Mouse (Mus musculus) T-helper 1 cell (primary cell): ENCODE data around the gene Tlr12.

Experiments
- in situ Hi-C: fragments of 300-600 bp; cut with MboI, MseI; formaldehyde crosslinking; loops from one replicate; pipeline ENCODE4 v1.15.1; 2025; ENCODE audit warnings: high pct_unique_total_duplicates

The Tlr12 gene

DNA sequence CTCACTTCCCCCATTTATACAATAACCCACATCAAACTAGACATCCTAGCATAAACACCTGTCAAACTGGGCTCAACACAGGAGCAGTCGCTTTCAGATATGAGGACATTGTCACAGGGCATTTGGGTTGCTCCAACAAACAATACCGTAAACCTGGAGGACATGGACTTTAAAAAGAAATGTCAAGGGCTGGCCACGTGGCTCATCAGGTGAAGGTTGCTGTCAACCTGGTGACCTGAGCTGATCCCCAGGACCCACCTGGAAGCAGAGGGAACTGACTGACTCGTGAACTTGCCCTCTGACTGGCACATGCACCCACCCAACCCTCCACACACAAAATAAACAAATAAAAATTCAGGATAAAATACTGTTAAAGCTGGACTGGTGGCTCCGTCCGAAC lies 2.2 kb upstream of the Tlr12 start:
- in situ Hi-C loops = no loop called here

DNA sequence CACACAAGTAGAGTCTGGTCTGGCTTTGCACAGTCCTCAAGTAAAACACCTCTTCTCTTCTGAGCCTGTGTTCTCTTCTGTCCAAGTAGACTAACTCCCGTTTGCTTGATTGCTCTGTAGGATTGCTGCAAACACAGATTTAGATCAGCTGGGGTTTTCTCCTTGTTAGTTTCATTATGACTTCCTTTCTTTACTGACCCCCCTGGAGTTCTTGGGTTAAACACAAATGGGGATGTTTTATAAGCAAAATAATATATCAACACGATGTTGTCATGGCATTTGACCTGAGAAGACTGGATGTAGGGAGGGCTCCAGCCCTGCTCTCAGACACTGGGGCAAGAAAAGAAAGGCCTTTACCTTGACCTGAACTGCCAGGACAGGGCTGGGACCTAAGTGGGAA lies 544 bp upstream of the Tlr12 start:
- in situ Hi-C loops = loop anchor here (10.0 kb wide), 1 partner anchor 186 kb away; the partner anchor contains the start of gene Zfp362

DNA sequence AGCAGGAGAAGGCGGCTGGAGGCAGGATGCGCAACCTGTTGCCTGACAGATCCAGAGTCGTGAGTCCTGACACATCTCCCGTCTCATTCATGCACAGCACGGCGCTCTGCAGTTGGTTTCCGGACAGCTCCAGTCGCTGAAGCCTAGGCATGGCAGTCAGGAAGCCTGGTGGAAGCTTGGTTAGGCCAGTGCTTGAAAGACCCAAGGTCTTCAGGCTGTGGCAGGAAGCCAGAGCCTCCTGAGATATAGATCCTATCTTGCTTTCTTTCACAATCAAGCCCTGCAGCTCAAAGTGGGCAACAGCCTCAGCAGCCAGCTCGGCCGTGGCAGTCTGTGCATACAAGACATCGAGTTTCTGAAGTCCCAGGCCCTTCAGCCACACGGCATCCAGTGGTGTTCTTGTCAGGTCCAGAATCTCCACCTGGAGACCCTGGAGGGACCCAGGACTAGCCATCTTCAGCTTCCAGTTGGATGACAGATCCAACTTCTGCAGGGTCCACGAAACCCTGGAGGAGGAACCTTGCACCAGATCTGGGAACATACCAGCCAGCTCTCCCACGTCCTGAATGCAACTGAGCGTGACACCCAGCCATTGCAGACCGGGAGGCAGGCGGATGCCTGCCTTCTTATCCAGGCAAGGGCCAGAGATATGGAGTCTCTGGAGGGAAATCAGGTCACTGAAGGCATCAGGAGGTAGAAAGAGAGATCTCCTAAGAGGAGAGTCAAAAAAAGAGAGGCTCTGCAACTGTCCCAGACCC lies 877 bp downstream of the Tlr12 start:
- in situ Hi-C loops = loop anchor here (10.0 kb wide), 1 partner anchor 187 kb away; the partner anchor contains the start of gene Zfp362

GRCm38 (mm10) chr4:128615761-128616160 lies 2.7 kb downstream of the Tlr12 start:
- in situ Hi-C loops = loop anchor here (10.0 kb wide), 1 partner anchor 189 kb away; the partner anchor contains the start of gene Zfp362

DNA sequence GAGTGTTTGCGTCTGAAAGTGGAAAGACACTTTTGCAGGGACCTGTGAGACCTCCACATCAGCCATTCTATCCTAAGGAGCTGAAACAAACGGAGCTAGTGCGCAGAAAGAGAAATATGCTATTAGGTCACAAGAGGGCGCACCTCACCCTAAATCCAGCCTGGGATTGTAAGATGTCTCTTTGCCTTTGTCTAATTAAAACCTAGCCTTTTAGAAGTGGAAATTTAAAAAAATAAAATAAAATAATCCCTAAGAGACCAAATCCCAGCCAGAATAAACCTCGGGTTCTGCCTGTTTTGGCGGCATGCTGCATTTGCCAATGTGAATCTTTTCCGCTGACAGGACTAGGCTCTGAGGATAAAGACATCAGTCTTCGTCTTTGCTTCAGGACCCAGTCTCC lies 5.1 kb downstream of the Tlr12 start:
- in situ Hi-C loops = loop anchor here (5.0 to 10.0 kb wide), 2 partner anchors 191 to 254 kb away; partner anchors contain the start of gene Zfp362

- in situ Hi-C loops = loop anchor here (5.0 to 10.0 kb wide), 2 partner anchors 193 to 256 kb away; partner anchors contain the start of gene Zfp362
Measured at GRCm38 (mm10) chr4:128611726-128612125, 6.7 kb downstream of the Tlr12 start.

GRCm38 (mm10) chr4:128610706-128611105 lies 7.7 kb downstream of the Tlr12 start:
- in situ Hi-C loops = loop anchor here (5.0 to 10.0 kb wide), 2 partner anchors 194 to 257 kb away; partner anchors contain the start of gene Zfp362

GRCm38 (mm10) chr4:128609925-128610402 lies 8.5 kb downstream of the Tlr12 start, which contains the start of gene Zscan20:
Gene Zscan20 (minus strand): TSS chr4:128610098.
- in situ Hi-C loops = loop anchor here (5.0 to 10.0 kb wide), 2 partner anchors 195 to 257 kb away; partner anchors contain the start of gene Zfp362

GRCm38 (mm10) chr4:128609276-128609924 lies 9.0 kb downstream of the Tlr12 start:
- in situ Hi-C loops = no loop called here

GRCm38 (mm10) chr4:128607661-128608060 lies 10.8 kb downstream of the Tlr12 start:
- in situ Hi-C loops = no loop called here

DNA sequence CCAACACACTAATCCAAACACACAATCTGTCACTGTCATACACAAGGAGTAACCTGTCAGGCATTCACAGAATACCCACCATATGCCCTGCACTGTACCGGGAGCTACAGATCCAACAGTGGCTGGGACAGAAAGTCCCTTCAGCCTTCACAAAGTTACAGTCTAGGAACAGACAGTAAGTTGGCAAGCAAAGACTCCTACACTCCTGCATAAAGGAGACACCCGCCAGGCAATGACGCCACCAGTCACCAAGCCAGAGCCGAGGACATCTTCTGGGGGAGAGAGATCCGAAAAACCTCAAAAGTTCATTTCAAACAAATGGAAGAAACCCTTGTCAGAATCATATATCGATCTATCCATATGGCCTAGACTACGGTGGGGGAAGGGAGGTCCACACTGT lies 11.8 kb downstream of the Tlr12 start:
- in situ Hi-C loops = no loop called here

DNA sequence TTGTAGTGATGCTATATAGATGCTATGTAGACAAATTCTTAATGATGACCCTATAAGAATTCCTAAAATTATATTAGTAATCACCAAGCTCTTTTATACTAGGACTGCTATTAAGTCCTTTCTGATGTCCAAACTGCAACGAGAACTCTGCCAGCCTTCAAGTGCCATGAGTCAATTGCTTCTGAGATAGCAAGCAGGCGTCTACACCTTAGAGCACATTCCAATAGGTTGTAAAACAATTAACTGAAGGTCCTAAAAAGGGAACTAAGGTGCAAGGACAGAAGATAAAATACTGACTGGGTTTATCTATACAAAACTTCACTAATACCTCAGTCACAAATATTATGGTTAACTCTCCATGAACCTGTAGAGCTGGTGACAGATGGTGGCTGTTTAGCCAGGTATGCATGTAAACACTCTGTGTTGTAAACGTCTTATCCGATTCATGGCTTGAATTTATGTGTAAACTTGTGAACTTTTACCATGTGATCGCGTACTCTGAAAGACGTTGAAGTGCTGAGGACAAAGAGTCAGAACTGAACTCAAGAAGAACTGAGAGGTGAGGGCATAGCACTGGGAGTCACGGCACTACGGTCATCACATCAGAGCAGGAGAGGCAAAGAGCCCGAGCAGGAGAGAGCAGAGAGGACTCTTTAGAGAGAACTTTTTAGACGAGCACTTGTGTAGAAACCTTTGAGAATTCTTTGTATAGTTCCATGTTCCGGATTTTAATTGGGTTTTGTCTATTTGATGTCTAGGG lies 20.4 kb downstream of the Tlr12 start:
- in situ Hi-C loops = no loop called here

GRCm38 (mm10) chr4:128594062-128594461 lies 24.4 kb downstream of the Tlr12 start:
- in situ Hi-C loops = no loop called here

- in situ Hi-C loops = no loop called here
Measured at GRCm38 (mm10) chr4:128593286-128593685, 25.1 kb downstream of the Tlr12 start.

DNA sequence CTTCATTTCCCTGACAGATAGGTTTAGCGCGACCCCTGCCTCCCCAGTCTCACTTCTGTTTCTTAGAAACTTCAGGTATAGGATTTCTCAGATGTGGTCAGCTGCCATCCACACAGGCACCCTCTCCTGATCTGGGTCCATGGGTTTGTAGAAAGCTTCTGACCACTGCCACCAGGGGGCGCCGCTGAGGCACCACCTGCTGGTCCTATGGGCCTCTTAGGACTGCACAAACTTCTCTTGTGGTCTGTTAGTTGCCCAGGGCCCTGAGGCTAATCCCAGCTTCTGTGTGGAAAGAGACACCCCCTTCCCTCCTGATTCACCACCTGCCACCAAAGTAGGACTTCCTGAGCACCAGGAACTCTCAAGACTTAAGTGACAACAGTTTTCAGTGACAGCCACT lies 39.2 kb downstream of the Tlr12 start:
- in situ Hi-C loops = no loop called here

- in situ Hi-C loops = no loop called here
Measured at GRCm38 (mm10) chr4:128575811-128576210, 42.6 kb downstream of the Tlr12 start.
